Mouse (Mus musculus) spleen, adult 2 months (tissue): Measurements from ENCODE around the gene Spg21.

Experiments
- CTCF ChIP-seq: fragments of 200-500 bp; IDR thresholded peaks from 2 replicates; pipeline ENCODE4 v1.5.1; 2011; ENCODE audit warnings: mild to moderate bottlenecking, inconsistent platforms; ENCODE audit not compliant: insufficient read depth, insufficient read length, insufficient replicate concordance; ENCODE audit errors: extremely low read depth
- POLR2A ChIP-seq: fragments of 200-500 bp; IDR thresholded peaks from 2 replicates; pipeline ENCODE4 v1.6.1; 2011; ENCODE audit warnings: low read depth, low read length, inconsistent platforms

- no peak for TF ChIP-seq CTCF
- TF ChIP-seq POLR2A = no peak
Observed at GRCm38 (mm10) chr9:65531283-65531682, 70.5 kb downstream of the Spg21 start.
